Mouse (Mus musculus) hindbrain, embryonic 11.5 days (tissue): ENCODE results near the gene Adamts10. TPM values are rescaled to one million over a fixed set of nuclear protein-coding genes. Genes with fewer than 3 reads are reported as not detected.

Experiments used
- ATAC-seq: fragments of 200-750 bp; cut with Nextera tagmentation; 2 replicates; pipeline ENCODE4 v1.8.0; 2017; ENCODE audit warnings: mild to moderate bottlenecking, moderate TSS enrichment, moderate library complexity; ENCODE audit not compliant: low FRiP score
- DNase-seq: peaks from one replicate; pipeline ENCODE4 v3.0.0-alpha.2; 2015; ENCODE audit warnings: low spot score
- H3K27ac ChIP-seq: fragments of 300-500 bp; sonication (generic); 2 replicates; pipeline ENCODE4 v1.5.1; 2014; ENCODE audit warnings: mild to moderate bottlenecking, low read depth, low read length
- H3K27me3 ChIP-seq: fragments of 300-500 bp; sonication (generic); 2 replicates; pipeline ENCODE4 v1.6.1; 2014; ENCODE audit warnings: mild to moderate bottlenecking, low read length, moderate library complexity, mixed read lengths; ENCODE audit not compliant: control insufficient read depth, insufficient read depth
- H3K36me3 ChIP-seq: fragments of 300-500 bp; sonication (generic); 2 replicates; pipeline ENCODE4 v1.6.1; 2014; ENCODE audit warnings: mild to moderate bottlenecking, low read length, moderate library complexity, mixed read lengths; ENCODE audit not compliant: control insufficient read depth, insufficient read depth
- H3K4me1 ChIP-seq: fragments of 300-500 bp; sonication (generic); replicated peaks from 2 replicates; pipeline ENCODE4 v1.6.1; 2014; ENCODE audit warnings: low read length, mixed read lengths; ENCODE audit not compliant: control insufficient read depth, insufficient read depth
- H3K4me2 ChIP-seq: fragments of 300-500 bp; sonication (generic); replicated peaks from 2 replicates; pipeline ENCODE4 v1.6.1; 2014; ENCODE audit warnings: mild to moderate bottlenecking, low read depth, low read length
- H3K4me3 ChIP-seq: fragments of 300-500 bp; sonication (generic); 2 replicates; pipeline ENCODE4 v1.5.1; 2014; ENCODE audit warnings: low read depth, low read length
- H3K9ac ChIP-seq: fragments of 300-500 bp; sonication (generic); 2 replicates; pipeline ENCODE4 v1.6.1; 2014; ENCODE audit warnings: low read depth, low read length
- H3K9me3 ChIP-seq: fragments of 300-500 bp; sonication (generic); 2 replicates; pipeline ENCODE4 v1.6.1; 2016; ENCODE audit warnings: low read length; ENCODE audit not compliant: control insufficient read depth
- WGBS: fragments of 180-500 bp; shearing (Covaris S2); extraction: QIAGEN DNeasy Blood & Tissue Kit; methylation state at CpG from one replicate; pipeline ENCODE4 v1.1.7; 2014; 5-methylcytosine and 5-hydroxymethylcytosine counted together
- polyA plus RNA-seq: library from polyadenylated mRNA; unstranded; fragments of >200 nt; fragmentation: Nextera tagmentation; extraction: Ambion mirVana; gene quantifications from 2 replicates; pipeline ENCODE4 v1.2.1, GENCODE M21; 2014

Gene Adamts10
- polyA plus RNA-seq, 1 experiment from 2014 or later: 36.6 TPM

- ATAC-seq (no peak), DNase-seq (no peak)
- H3K36me3 ChIP-seq: no peaks in the 10 kb centered on the region
- H3K27me3 ChIP-seq: no peaks in the 10 kb centered on the region
- no peak overlapping the region for H3K4me2 ChIP-seq
- 82% methylated on average over 5 of the region's 5 CpGs for WGBS
- H3K9ac ChIP-seq: no peak overlapping the region
- no peaks in the 10 kb centered on the region for H3K4me1 ChIP-seq
- H3K9me3 ChIP-seq: no peaks in the 10 kb centered on the region
- no peak overlapping the region for H3K4me3 ChIP-seq
- no peak overlapping the region for H3K27ac ChIP-seq
These were observed 13.8 kb upstream of the Adamts10 start for GRCm38 (mm10) chr17:33510172-33510571.

DNA sequence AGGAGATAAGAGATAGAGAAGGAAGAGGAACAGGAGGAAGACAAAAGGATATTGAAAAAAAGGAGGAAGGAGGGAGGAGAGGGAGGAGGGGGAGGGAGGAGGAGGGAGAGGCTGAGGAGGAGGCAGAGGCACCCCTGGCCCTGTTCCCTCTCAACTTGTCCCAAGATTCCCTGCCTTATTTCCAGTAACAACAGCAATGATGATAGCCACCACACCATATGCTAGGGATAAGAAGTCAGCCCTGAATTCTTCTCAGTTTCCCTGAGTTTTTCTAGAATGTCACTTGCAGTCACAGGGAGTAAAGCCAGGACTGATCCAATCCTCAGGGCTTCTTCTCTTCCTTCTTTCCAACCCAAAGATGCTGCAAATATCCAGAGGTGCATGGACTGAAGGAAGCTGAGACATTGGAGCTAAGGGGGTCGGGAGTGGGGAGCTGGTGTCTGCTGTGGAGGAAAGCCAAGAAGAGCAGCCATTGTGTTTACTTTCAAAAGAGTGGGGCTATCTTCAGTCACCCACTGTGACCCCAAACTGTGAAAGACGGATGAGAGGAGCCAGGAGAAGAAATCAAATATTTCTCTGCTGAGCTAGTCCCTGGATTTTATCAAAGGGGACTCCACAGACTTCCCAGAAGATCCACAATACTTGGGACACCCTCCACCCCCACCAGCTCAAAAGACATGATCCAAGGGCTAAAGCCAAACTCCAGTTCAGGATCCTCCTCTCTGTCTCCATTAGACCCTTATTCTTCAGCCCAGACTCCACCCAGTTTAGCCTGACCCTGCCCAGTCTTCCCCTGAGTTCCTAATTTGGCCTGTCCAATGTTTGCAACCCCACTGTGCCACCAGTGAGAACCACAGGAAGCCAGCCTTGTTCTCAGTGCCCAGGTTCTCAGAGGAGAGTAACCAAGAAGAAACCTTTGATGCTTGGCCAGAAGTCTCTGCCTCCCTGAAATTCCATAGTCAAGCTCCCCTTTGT, 11.3 kb upstream of the Adamts10 start:
- no peak overlapping the region for H3K4me3 ChIP-seq
- no peaks in the 10 kb centered on the region for H3K4me1 ChIP-seq
- WGBS: 17% methylated on average over 2 of the region's 2 CpGs
- no peaks in the 10 kb centered on the region for H3K9me3 ChIP-seq
- H3K27me3 ChIP-seq: no peaks in the 10 kb centered on the region
- H3K4me2 ChIP-seq: no peak overlapping the region
- H3K36me3 ChIP-seq: no peaks in the 10 kb centered on the region
- DNase-seq (no peak), ATAC-seq (no peak)
- no peak overlapping the region for H3K9ac ChIP-seq
- no peak overlapping the region for H3K27ac ChIP-seq

DNA sequence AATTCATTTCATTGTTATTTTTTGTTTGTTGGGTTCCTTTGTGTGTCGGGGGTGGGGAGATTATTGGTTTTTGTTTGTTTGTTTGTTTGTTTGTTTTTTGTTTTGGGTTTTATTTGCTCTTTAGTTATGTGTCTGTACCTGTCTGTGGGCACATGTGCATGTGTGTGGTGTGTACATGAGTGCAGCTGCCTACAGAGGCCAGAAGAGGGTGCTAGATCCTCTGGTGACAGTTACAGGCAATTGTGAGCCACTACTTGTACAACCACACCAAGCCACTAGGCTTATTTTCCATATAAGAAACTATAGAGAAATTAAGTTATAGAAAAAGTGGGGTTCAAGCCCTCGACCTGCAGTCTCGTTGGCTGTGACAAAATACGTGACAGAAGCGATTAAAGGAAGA, 10.1 kb upstream of the Adamts10 start:
- Histone ChIP-seq H3K4me2 (no peak overlapping the region), H3K4me3 (no peak overlapping the region), H3K9ac (no peak overlapping the region), H3K36me3 (no peaks in the 10 kb centered on the region), H3K27me3 (no peaks in the 10 kb centered on the region), H3K4me1 (no peaks in the 10 kb centered on the region), H3K9me3 (no peaks in the 10 kb centered on the region), H3K27ac (no peak overlapping the region)
- no peak for ATAC-seq
- DNase-seq: no peak
- 86% methylated on average over 5 of the region's 5 CpGs for WGBS

DNA sequence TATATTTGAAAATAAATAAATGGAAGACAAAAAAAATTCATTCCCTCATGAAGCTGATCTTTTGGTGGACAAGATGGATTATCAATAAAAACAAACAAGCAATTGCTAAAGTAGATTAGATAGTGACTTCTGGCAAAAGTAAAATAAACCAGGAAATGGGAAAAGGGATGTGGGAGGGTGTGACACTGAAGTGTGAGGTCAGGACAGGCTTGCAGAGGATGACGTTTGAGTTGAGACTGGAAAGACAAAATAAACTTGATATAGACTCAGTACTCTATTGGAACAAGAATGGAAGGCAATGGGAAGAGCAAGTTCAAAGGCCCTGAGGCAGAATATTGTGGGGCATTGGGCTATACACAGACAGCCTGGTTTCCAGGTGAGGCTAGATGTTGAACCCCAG, 3.6 kb upstream of the Adamts10 start:
- 52% methylated on average over 1 of the region's 1 CpGs for WGBS
- no peak for ATAC-seq
- Histone ChIP-seq H3K4me2 (no peak overlapping the region), H3K4me3 (no peak overlapping the region), H3K4me1 (no peaks in the 10 kb centered on the region), H3K27ac (no peak overlapping the region), H3K27me3 (no peaks in the 10 kb centered on the region), H3K9me3 (no peaks in the 10 kb centered on the region), H3K9ac (no peak overlapping the region), H3K36me3 (no peaks in the 10 kb centered on the region)
- no peak for DNase-seq

DNA sequence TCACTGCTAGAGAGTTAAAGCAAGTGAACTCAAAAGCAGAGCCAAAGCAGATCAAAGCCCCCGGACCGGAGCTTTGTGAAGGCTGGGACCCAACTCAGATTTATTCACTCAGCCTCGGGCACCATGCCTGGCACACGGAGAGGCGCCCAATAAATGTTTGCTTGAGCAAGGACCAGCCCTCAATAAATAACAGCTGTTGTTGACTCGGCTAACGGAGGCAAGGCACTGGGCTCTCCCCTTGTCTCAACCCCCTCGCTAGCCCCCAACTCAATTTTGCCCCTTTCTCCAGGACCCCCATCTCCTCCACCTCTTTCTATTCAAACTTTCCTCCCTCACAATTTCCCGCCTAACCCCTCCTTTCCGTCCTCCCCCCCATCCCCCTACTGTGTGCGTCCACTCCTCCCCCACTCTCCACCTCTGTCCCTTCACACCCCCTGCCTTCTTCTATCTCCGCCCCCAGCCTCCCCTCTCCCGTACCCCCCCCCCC, 530 bp upstream of the Adamts10 start:
- H3K4me1 ChIP-seq: no peaks in the 10 kb centered on the region
- H3K9ac ChIP-seq: peak overlapping the region; percentile 74
- H3K4me3 ChIP-seq: peak overlapping the region; percentile 59
- H3K4me2 ChIP-seq: peak overlapping the region; percentile 67
- no peaks in the 10 kb centered on the region for H3K27me3 ChIP-seq
- WGBS: 6% methylated on average over 11 of the region's 13 CpGs
- H3K36me3 ChIP-seq: no peaks in the 10 kb centered on the region
- H3K27ac ChIP-seq: peak overlapping the region; percentile 52
- DNase-seq: no peak
- no peaks in the 10 kb centered on the region for H3K9me3 ChIP-seq
- peak; percentile 53 for ATAC-seq

DNA sequence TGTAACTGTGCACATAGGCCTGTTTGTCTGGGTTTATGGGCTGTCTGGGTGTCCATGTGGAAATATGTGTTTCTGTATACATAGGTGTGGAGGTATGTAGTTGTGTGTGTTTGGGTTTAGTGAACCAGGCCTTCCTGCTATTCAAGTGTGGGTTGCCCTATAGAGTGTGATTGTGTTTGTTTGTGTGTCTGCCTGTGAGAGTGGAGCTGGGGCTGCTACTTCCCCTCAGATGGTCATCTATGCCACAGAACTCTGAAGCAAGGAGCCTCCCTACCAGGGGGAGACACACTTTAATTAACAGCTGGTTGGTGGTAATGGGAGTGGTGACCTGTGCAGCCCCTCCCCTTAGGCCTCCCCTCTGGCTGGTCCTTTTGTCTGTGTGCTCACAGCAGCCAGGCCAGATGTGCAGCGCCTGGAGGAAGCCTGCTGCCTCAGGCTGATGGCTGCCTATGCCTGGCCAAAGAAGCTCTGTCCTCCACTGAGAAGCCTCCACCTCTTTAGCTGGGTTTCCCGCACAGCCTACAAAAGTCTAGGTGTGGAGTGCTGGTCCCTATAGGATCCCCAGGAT, 886 bp downstream of the Adamts10 start:
- peak; percentile 26; the same call in 1 of the 2 replicates for ATAC-seq
- DNase-seq: peak; percentile 47
- 0% methylated on average over 2 of the region's 2 CpGs for WGBS

DNA sequence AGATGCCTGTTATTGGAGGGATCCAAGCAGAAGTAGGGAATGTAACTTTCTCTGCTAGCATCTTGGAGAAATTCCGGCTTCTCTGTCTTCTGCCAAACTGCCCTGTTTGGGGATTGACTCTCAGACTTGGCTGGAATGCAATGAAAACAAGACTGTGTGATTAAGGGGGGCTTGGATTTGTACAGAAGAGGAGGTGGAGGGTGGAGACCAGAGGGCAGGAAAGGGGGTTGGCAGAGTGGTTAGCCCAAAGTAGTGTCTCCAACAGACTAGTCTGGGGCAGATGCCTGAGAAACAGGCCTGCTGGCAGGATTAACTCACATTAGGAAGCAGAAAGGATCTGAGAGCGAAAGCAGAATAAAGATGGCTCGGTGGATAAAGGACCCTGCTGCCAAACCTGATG, 2.5 kb downstream of the Adamts10 start:
- Histone ChIP-seq H3K9ac (no peak overlapping the region), H3K36me3 (no peaks in the 10 kb centered on the region), H3K4me3 (no peak overlapping the region), H3K4me1 (no peaks in the 10 kb centered on the region), H3K9me3 (no peaks in the 10 kb centered on the region), H3K27ac (no peak overlapping the region), H3K27me3 (no peaks in the 10 kb centered on the region), H3K4me2 (no peak overlapping the region)
- ATAC-seq (no peak), DNase-seq (no peak)
- 87% methylated on average over 3 of the region's 3 CpGs for WGBS

More for the DNA sequence above, 886 bp downstream of the Adamts10 start:
- no peaks in the 10 kb centered on the region for H3K36me3 ChIP-seq
- no peaks in the 10 kb centered on the region for H3K27me3 ChIP-seq
- peak overlapping the region; percentile 39 for H3K27ac ChIP-seq
- peak overlapping the region; percentile 59 for H3K4me3 ChIP-seq
- H3K4me2 ChIP-seq: peak overlapping the region; percentile 67
- H3K4me1 ChIP-seq: no peaks in the 10 kb centered on the region
- peak overlapping the region; percentile 74 for H3K9ac ChIP-seq
- no peaks in the 10 kb centered on the region for H3K9me3 ChIP-seq

- Histone ChIP-seq H3K27ac (no peak overlapping the region), H3K36me3 (0 out of 2 replicates have a peak, but pooled peaks cover 2% of the 10 kb centered on the region), H3K4me1 (no peaks in the 10 kb centered on the region), H3K9me3 (no peaks in the 10 kb centered on the region), H3K9ac (no peak overlapping the region), H3K27me3 (no peaks in the 10 kb centered on the region), H3K4me3 (no peak overlapping the region), H3K4me2 (no peak overlapping the region)
- ATAC-seq (no peak), DNase-seq (peak; percentile 63)
- 90% methylated on average over 3 of the region's 3 CpGs for WGBS
These were observed 15.2 kb downstream of the Adamts10 start for GRCm38 (mm10) chr17:33539106-33539675.
